Mouse (Mus musculus) ES-E14 (cell line): ENCODE results near the gene Cdk1. TPM values are rescaled to one million over a fixed set of nuclear protein-coding genes. Genes with fewer than 3 reads are reported as not detected.

Experiments
- DNase-seq: peaks from one replicate; pipeline ENCODE4 v3.0.0-alpha.2; 2013; ENCODE audit warnings: low read depth, low spot score
- H3K27ac ChIP-seq: 2 replicates; pipeline ENCODE4 v1.5.1; 2012; ENCODE audit warnings: low read depth, mild to moderate bottlenecking, low read length, moderate library complexity, mixed read lengths; ENCODE audit not compliant: poor library complexity, insufficient read depth, severe bottlenecking
- H3K36me3 ChIP-seq: 2 replicates; pipeline ENCODE4 v1.6.1; 2012; ENCODE audit warnings: mild to moderate bottlenecking, low read length, moderate library complexity, mixed read lengths; ENCODE audit not compliant: control insufficient read depth, poor library complexity, insufficient read depth, severe bottlenecking
- H3K4me1 ChIP-seq, 2 experiments: fragments of 150-350 bp in 1 of 2; sonication (generic) in 1 of 2; 2 replicates each; pipeline ENCODE4 v1.6.1; 2012; ENCODE audit warnings: low read length in 2 of 2, mild to moderate bottlenecking in 1 of 2, mixed read lengths in 1 of 2; ENCODE audit not compliant: control insufficient read depth in 2 of 2, insufficient read depth in 2 of 2, poor library complexity in 1 of 2
- H3K4me3 ChIP-seq, 2 experiments: fragments of 150-350 bp in 1 of 2; sonication (generic) in 1 of 2; 2 replicates each; pipeline ENCODE4 v1.5.1; 2012; ENCODE audit warnings: low read length in 2 of 2, low read depth in 1 of 2, mild to moderate bottlenecking in 1 of 2, mixed read lengths in 1 of 2; ENCODE audit not compliant: insufficient read depth in 1 of 2, poor library complexity in 1 of 2, severe bottlenecking in 1 of 2
- H3K9ac ChIP-seq: 2 replicates; pipeline ENCODE4 v1.6.1; 2012; ENCODE audit warnings: low read depth, mild to moderate bottlenecking, low read length, mixed read lengths; ENCODE audit not compliant: poor library complexity, insufficient read depth, severe bottlenecking
- H3K9me3 ChIP-seq: fragments of 150-350 bp; sonication (generic); 2 replicates; pipeline ENCODE4 v1.6.1; 2012; ENCODE audit warnings: low read depth, mild to moderate bottlenecking, low read length; ENCODE audit not compliant: control insufficient read depth, insufficient read depth
- CHD2 ChIP-seq: IDR thresholded peaks from 2 replicates; pipeline ENCODE4 v1.6.1; 2014; ENCODE audit warnings: mild to moderate bottlenecking, low read depth, low read length, inconsistent platforms
- HCFC1 ChIP-seq: IDR thresholded peaks from 2 replicates; pipeline ENCODE4 v1.6.1; 2012; ENCODE audit warnings: low read length, inconsistent platforms, borderline replicate concordance; ENCODE audit not compliant: insufficient read depth
- MAFK ChIP-seq: IDR thresholded peaks from 2 replicates; pipeline ENCODE4 v1.6.1; 2014; ENCODE audit warnings: mild to moderate bottlenecking, low read depth, low read length, inconsistent platforms; ENCODE audit not compliant: insufficient read depth
- ZC3H11A ChIP-seq: IDR thresholded peaks from 2 replicates; pipeline ENCODE4 v1.6.1; 2012; ENCODE audit warnings: low read depth, mild to moderate bottlenecking, inconsistent platforms, low read length, borderline replicate concordance
- ZNF384 ChIP-seq: IDR thresholded peaks from 2 replicates; pipeline ENCODE4 v1.6.1; 2012; ENCODE audit warnings: low read depth, low read length, inconsistent platforms
- in situ Hi-C, 2 experiments: fragments of 600-800 bp; cut with MboI; formaldehyde crosslinking; loops; one replicate each; pipeline ENCODE4 v1.15.1; 2025; ENCODE audit warnings: low sequenced_read_pairs in 2 of 2, inconsistent platforms in 1 of 2; ENCODE audit not compliant: unreplicated experiment in 2 of 2
- total RNA-seq: library from RNA; depleted of rRNA; stranded (reverse); fragments of 300-350 nt; gene quantifications from 2 replicates; pipeline ENCODE4 v1.2.3, GENCODE M21; 2012

Gene Cdk1
- total RNA-seq, 1 experiment, result 351 TPM

GRCm38 (mm10) chr10:69351842-69352211 lies 911 bp downstream of the Cdk1 start:
- TF ChIP-seq CHD2 (no peak), HCFC1 (no peak), ZNF384 (no peak), MAFK (no peak), ZC3H11A (no peak)
- in situ Hi-C loops, result no loop called here
- H3K27ac ChIP-seq, result no peak overlapping the region
- H3K9me3 ChIP-seq, result no peaks in the 10 kb centered on the region
- peak overlapping the region; percentile 65 to 98 for H3K4me3 ChIP-seq
- peak overlapping the region; percentile 99 for H3K9ac ChIP-seq
- peaks cover 39% of the 10 kb centered on the region for H3K36me3 ChIP-seq
- DNase-seq, result no peak
- H3K4me1 ChIP-seq, result peaks cover 0 to 11% of the 10 kb centered on the region in 2 experiments; a peak in 2 of 4 replicates

- peaks cover 0 to 13% of the 10 kb centered on the region in 2 experiments; a peak in 2 of 4 replicates for H3K4me1 ChIP-seq
- peak overlapping the region; percentile 65 to 98 for H3K4me3 ChIP-seq
- TF ChIP-seq ZNF384, result no peak
- no peak for TF ChIP-seq CHD2
- no peak for TF ChIP-seq MAFK
- no peak for TF ChIP-seq HCFC1
- no peak for TF ChIP-seq ZC3H11A
- peak overlapping the region; percentile 99 for H3K9ac ChIP-seq
- H3K36me3 ChIP-seq, result peaks cover 45% of the 10 kb centered on the region
- H3K9me3 ChIP-seq, result no peaks in the 10 kb centered on the region
- in situ Hi-C loops, result no loop called here
- peak overlapping the region; percentile 14; the same call in 1 of the 2 replicates for H3K27ac ChIP-seq
- no peak for DNase-seq
Measured at GRCm38 (mm10) chr10:69351071-69351841, 1.5 kb downstream of the Cdk1 start.

GRCm38 (mm10) chr10:69348206-69348605 lies 4.5 kb downstream of the Cdk1 start:
- in situ Hi-C loops, result no loop called here
- no peaks in the 10 kb centered on the region for H3K9me3 ChIP-seq
- no peak overlapping the region for H3K9ac ChIP-seq
- peaks cover 2 to 18% of the 10 kb centered on the region in 2 experiments; a peak in 2 of 4 replicates for H3K4me1 ChIP-seq
- no peak overlapping the region for H3K27ac ChIP-seq
- TF ChIP-seq ZC3H11A (no peak), ZNF384 (no peak), CHD2 (no peak), HCFC1 (no peak), MAFK (no peak)
- DNase-seq, result no peak
- H3K36me3 ChIP-seq, result peaks cover 69% of the 10 kb centered on the region
- no peak overlapping the region for H3K4me3 ChIP-seq

GRCm38 (mm10) chr10:69342328-69342727 lies 10.4 kb downstream of the Cdk1 start:
- no peak for DNase-seq
- no peaks in the 10 kb centered on the region for H3K9me3 ChIP-seq
- H3K9ac ChIP-seq, result no peak overlapping the region
- in situ Hi-C loops, result no loop called here
- no peak overlapping the region for H3K27ac ChIP-seq
- no peak overlapping the region for H3K4me3 ChIP-seq
- peaks cover 76% of the 10 kb centered on the region for H3K36me3 ChIP-seq
- peaks cover 2 to 11% of the 10 kb centered on the region in 2 experiments; a peak in 1 of 4 replicates for H3K4me1 ChIP-seq
- TF ChIP-seq CHD2 (no peak), ZNF384 (no peak), ZC3H11A (no peak), MAFK (no peak), HCFC1 (no peak)
